Mouse (Mus musculus): Measurements from ENCODE around the gene Gria3. TPM values are rescaled to one million over a fixed set of nuclear protein-coding genes. Genes with fewer than 3 reads are reported as not detected.

Gene Gria3
- polyA plus RNA-seq, 1 experiment from 2014 or later: 7.4 TPM

DNA sequence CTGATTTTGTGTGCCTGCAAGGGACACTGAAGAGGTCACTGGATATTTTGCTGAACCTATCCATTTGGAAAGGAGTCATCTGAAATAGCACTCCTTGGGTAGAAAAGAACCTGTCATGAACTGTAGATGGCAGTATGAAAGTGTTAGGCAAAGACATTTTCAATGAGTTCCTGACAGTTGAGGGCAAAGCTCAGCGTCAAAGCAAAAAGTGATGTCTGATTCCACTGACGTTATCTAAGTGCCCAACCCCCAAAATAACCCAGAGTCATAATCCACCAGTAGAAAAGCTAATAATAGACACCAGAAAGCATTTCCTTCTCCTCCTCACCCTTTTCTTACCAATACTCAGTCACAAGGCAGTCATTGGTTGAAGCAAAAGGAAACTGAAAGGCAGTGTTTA is 244.3 kb downstream of the Gria3 start:
- no peak overlapping the region for H3K4me2 ChIP-seq (replicated peaks; ENCODE audit: low read depth, low read length)
- 69% methylated on average over 2 of the region's 2 CpGs for WGBS
- no peak overlapping the region for H3K27ac ChIP-seq (ENCODE audit: low read length)
- no peak for ATAC-seq (ENCODE audit: low FRiP score, low TSS enrichment)
- H3K9me3 ChIP-seq (ENCODE audit: low read length): no peaks in the 10 kb centered on the region
- H3K36me3 ChIP-seq (ENCODE audit: insufficient read depth, low read length): no peaks in the 10 kb centered on the region
- no peaks in the 10 kb centered on the region for H3K27me3 ChIP-seq (ENCODE audit: insufficient read depth, low read length)
- H3K9ac ChIP-seq (replicated peaks; ENCODE audit: low read length): no peak overlapping the region
- no peaks in the 10 kb centered on the region for H3K4me1 ChIP-seq (ENCODE audit: insufficient read depth, low read length)
- no peak overlapping the region for H3K4me3 ChIP-seq (ENCODE audit: low read length)

DNA sequence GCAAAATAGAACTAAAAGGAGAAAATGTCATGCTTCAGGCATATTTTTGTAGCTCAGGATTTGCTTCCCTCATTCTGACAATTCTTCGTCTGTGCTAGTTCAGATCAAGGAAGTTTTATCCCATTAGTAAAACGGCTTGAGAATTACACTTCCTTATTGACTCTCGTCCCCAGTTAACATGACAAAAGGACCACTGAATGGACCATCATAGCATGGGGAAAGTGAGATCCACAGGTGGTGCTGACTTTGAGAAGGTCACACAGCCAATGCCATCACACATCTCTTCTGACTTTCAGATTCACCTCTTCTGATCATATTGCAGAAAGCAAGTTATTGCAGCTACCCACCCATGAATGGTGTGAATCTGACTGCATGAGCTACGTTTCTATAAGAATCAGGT is 257.1 kb downstream of the Gria3 start:
- 60% methylated on average over 4 of the region's 4 CpGs for whole genome bisulfite sequencing

DNA sequence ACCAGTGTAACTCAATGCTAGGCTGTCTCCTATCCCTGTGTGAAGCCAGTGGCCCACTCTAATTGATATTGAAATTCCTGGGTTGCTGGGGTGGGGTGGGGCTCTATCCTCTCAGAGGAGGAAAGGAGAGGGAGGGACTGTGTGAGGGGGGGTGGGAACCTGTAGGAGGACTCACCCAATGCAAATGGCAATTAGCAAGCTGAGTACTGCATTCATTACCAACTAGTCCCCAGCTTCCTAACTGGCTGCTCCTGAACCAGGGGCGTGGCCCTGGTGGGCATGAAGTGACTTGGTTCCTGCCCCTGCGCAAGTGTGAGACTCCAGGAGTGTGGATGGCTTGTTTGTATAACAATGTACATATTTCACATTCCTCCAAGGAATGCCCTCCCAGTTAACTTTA is 288.2 kb downstream of the Gria3 start:
- H3K27ac ChIP-seq (ENCODE audit: low read length): no peak overlapping the region
- H3K4me1 ChIP-seq (ENCODE audit: insufficient read depth, low read length): no peaks in the 10 kb centered on the region
- H3K36me3 ChIP-seq (ENCODE audit: insufficient read depth, low read length): no peaks in the 10 kb centered on the region
- no peaks in the 10 kb centered on the region for H3K9me3 ChIP-seq (ENCODE audit: low read length)
- no peak overlapping the region for H3K9ac ChIP-seq (replicated peaks; ENCODE audit: low read length)
- no peaks in the 10 kb centered on the region for H3K27me3 ChIP-seq (ENCODE audit: insufficient read depth, low read length)
- no peak overlapping the region for H3K4me3 ChIP-seq (ENCODE audit: low read length)
- no peak overlapping the region for H3K4me2 ChIP-seq (replicated peaks; ENCODE audit: low read depth, low read length)
- WGBS: 49% methylated on average over 2 of the region's 2 CpGs
- no peak for ATAC-seq (ENCODE audit: low FRiP score, low TSS enrichment)

More for the DNA sequence above, 257.1 kb downstream of the Gria3 start:
- Histone ChIP-seq H3K27me3 (ENCODE audit: insufficient read depth, low read length) (no peaks in the 10 kb centered on the region), H3K36me3 (ENCODE audit: insufficient read depth, low read length) (no peaks in the 10 kb centered on the region), H3K4me3 (ENCODE audit: low read length) (no peak overlapping the region), H3K9ac (replicated peaks; ENCODE audit: low read length) (no peak overlapping the region), H3K9me3 (ENCODE audit: low read length) (no peaks in the 10 kb centered on the region), H3K4me1 (ENCODE audit: insufficient read depth, low read length) (no peaks in the 10 kb centered on the region), H3K4me2 (replicated peaks; ENCODE audit: low read depth, low read length) (no peak overlapping the region), H3K27ac (ENCODE audit: low read length) (no peak overlapping the region)
- ATAC-seq (ENCODE audit: low FRiP score, low TSS enrichment): no peak

DNA sequence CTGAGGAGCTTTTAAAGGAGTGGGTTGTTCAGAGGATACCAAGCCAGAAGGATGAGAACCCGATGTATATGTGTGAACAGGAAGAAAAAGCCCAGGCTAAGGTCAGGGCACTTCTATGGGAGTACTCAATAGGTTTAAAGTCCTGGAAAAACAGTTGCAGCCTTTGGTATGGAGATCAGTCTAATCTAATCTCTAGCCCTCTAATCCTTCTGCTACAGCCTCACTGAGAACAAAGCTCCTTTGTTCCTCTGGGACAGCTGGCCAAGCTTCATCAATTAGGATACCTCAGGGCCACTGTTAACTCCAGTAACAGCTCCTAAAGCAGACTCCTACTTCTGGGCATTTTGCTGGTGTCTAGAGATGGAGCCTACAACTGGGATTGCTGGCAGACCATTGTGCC is 291.4 kb downstream of the Gria3 start:
- WGBS: 71% methylated on average over 1 of the region's 1 CpGs
- no peaks in the 10 kb centered on the region for H3K4me1 ChIP-seq (ENCODE audit: insufficient read depth, low read length)
- H3K4me3 ChIP-seq (ENCODE audit: low read length): no peak overlapping the region
- ATAC-seq (ENCODE audit: low FRiP score, low TSS enrichment): no peak
- H3K27ac ChIP-seq (ENCODE audit: low read length): no peak overlapping the region
- no peaks in the 10 kb centered on the region for H3K36me3 ChIP-seq (ENCODE audit: insufficient read depth, low read length)
- H3K9me3 ChIP-seq (ENCODE audit: low read length): no peaks in the 10 kb centered on the region
- no peak overlapping the region for H3K4me2 ChIP-seq (replicated peaks; ENCODE audit: low read depth, low read length)
- H3K9ac ChIP-seq (replicated peaks; ENCODE audit: low read length): no peak overlapping the region
- no peaks in the 10 kb centered on the region for H3K27me3 ChIP-seq (ENCODE audit: insufficient read depth, low read length)

Small RNA genes within 50 kb of the gene (microRNA-seq; reads per million reads assigned to microRNA genes)
- gene Gm22413: not detected

All from kidney, embryonic 16.5 days (tissue).